ENCODE assay signal across 7 mouse cellular contexts in genomic region chr7:46033870-46034337, GRCm38 (mm10). TPM values are rescaled to one million over a fixed set of nuclear protein-coding genes. Genes with fewer than 3 reads are reported as not detected.
DNase-seq lines count a peak whose midpoint lies in the region; ATAC-seq and TF ChIP-seq lines count a peak whose summit lies in the region.

No protein-coding gene starts in this region.

- no peak for DNase-seq in lung, embryonic 14.5 days
- DNase-seq in lung, postnatal 14 days = no peak
- no peak for DNase-seq in limb, embryonic 10.5 days (ENCODE audit: low spot score)
- DNase-seq in left cerebral cortex, postnatal 4 days = no peak
- no peak for DNase-seq in frontal cortex, postnatal 14 days (ENCODE audit: low spot score in 2 of 2)

- peak overlapping the region; percentile 84 for H3K9ac ChIP-seq in lung, embryonic 14.5 days

- no peak for TF ChIP-seq POLR2A in embryonic fibroblast, embryonic 13.5 days (IDR thresholded peaks at IDR 0.05; ENCODE audit: low read depth, low read length)
- no peak; the same call in 1 of the 2 replicates for TF ChIP-seq POLR2A in olfactory bulb, adult 2 months (IDR thresholded peaks at IDR 0.05; ENCODE audit: insufficient read depth, low read depth, low read length)

- TF ChIP-seq CTCF in lung, embryonic 14.5 days (IDR thresholded peaks at IDR 0.05; ENCODE audit: low read depth) = no peak
- TF ChIP-seq CTCF in embryonic fibroblast, embryonic 13.5 days (IDR thresholded peaks at IDR 0.05; ENCODE audit: borderline replicate concordance, insufficient read depth, low read length) = no peak
- no peak for TF ChIP-seq CTCF in olfactory bulb, adult 2 months (IDR thresholded peaks at IDR 0.05; ENCODE audit: insufficient read depth, low read depth, low read length)

- peaks cover 16% of the 10 kb centered on the region; the same call in 1 of the 2 replicates for H3K36me3 ChIP-seq in lung, embryonic 14.5 days (ENCODE audit: insufficient read depth)
- peaks cover 16% of the 10 kb centered on the region for H3K36me3 ChIP-seq in limb, embryonic 10.5 days

- peak overlapping the region; percentile 96 for H3K4me3 ChIP-seq in lung, embryonic 14.5 days (ENCODE audit: low read depth, low read length)
- H3K4me3 ChIP-seq in embryonic fibroblast, embryonic 13.5 days (ENCODE audit: insufficient read depth, low read length) = peak overlapping the region; percentile 98
- peak overlapping the region; percentile 92 for H3K4me3 ChIP-seq in limb, embryonic 10.5 days
- H3K4me3 ChIP-seq in olfactory bulb, adult 2 months (ENCODE audit: insufficient read depth, low read depth, low read length) = peak overlapping the region; percentile 86

- WGBS in lung, embryonic 14.5 days = under 1% methylated on average over 35 of the region's 35 CpGs
- under 1% methylated on average over 35 of the region's 35 CpGs for WGBS in limb, embryonic 10.5 days
- under 1% methylated on average over 35 of the region's 35 CpGs for WGBS in olfactory bulb, adult 2 months

- intact Hi-C loops in left cerebral cortex, postnatal 4 days (cut with DNase I) = no loop called here

- no peaks in the 10 kb centered on the region for H3K27me3 ChIP-seq in lung, embryonic 14.5 days (ENCODE audit: insufficient read depth, low read length)
- H3K27me3 ChIP-seq in limb, embryonic 10.5 days (ENCODE audit: low read depth, poor library complexity, severe bottlenecking) = peaks cover 10% of the 10 kb centered on the region; the same call in 1 of the 2 replicates

- ATAC-seq in lung, embryonic 14.5 days (ENCODE audit: insufficient read depth) = peak; percentile 47

- peak overlapping the region; percentile 86 for H3K4me2 ChIP-seq in lung, embryonic 14.5 days

- H3K4me1 ChIP-seq in lung, embryonic 14.5 days (ENCODE audit: insufficient read depth) = peaks cover 10% of the 10 kb centered on the region
- no peaks in the 10 kb centered on the region; the same call in 1 of the 2 replicates for H3K4me1 ChIP-seq in embryonic fibroblast, embryonic 13.5 days (ENCODE audit: control insufficient read depth, insufficient read depth, low read length)
- peaks cover 28% of the 10 kb centered on the region for H3K4me1 ChIP-seq in limb, embryonic 10.5 days
- peaks cover 6% of the 10 kb centered on the region for H3K4me1 ChIP-seq in olfactory bulb, adult 2 months (ENCODE audit: control insufficient read depth, insufficient read depth, low read length)

- no peaks in the 10 kb centered on the region for H3K9me3 ChIP-seq in lung, embryonic 14.5 days (ENCODE audit: low read depth, low read length)
- no peaks in the 10 kb centered on the region for H3K9me3 ChIP-seq in limb, embryonic 10.5 days (replicated peaks)

- no peak overlapping the region for H3K27ac ChIP-seq in lung, embryonic 14.5 days (ENCODE audit: low read depth)
- H3K27ac ChIP-seq in embryonic fibroblast, embryonic 13.5 days (ENCODE audit: insufficient read depth, low read length) = no peak overlapping the region
- H3K27ac ChIP-seq in limb, embryonic 10.5 days = peak overlapping the region; percentile 86
- H3K27ac ChIP-seq in olfactory bulb, adult 2 months (ENCODE audit: insufficient read depth, low read depth, low read length) = no peak overlapping the region

RNA-seq across cellular contexts. Expression of gene Nomo1, which starts 0.4 kb away (rescaled TPM):
- 26.1 and 26.4 TPM in 2 replicates for polyA plus RNA-seq in lung, embryonic 14.5 days (2014; fragmentation: Nextera tagmentation; extraction: Ambion mirVana)
- polyA plus RNA-seq in embryonic fibroblast, embryonic 13.5 days (2011; ENCODE audit: insufficient read length, low read depth, missing spikeins) = 52.2 and 80.0 TPM in 2 replicates
- polyA plus RNA-seq in limb, embryonic 10.5 days (2016; fragmentation: Nextera tagmentation; extraction: Ambion mirVana) = 27.0 and 29.6 TPM in 2 replicates
- polyA plus RNA-seq in olfactory bulb, adult 2 months (2012; ENCODE audit: insufficient read depth, insufficient read length, low replicate concordance, missing spikeins) = 117 TPM in 1 of 2 replicates, not detected in the other
- total RNA-seq in left cerebral cortex, postnatal 4 days (2021) = 10 to 100 TPM; 83.3 to 92.5 TPM

RNA-seq across cellular contexts. Expression of gene Abcc6, which starts 3.8 kb away (rescaled TPM):
- 0.31 and 0.78 TPM in 2 replicates for polyA plus RNA-seq in lung, embryonic 14.5 days (2014; fragmentation: Nextera tagmentation; extraction: Ambion mirVana)
- 0.14 TPM in 1 of 2 replicates, not detected in the other for polyA plus RNA-seq in embryonic fibroblast, embryonic 13.5 days (2011; ENCODE audit: insufficient read length, low read depth, missing spikeins)
- polyA plus RNA-seq in limb, embryonic 10.5 days (2016; fragmentation: Nextera tagmentation; extraction: Ambion mirVana) = 0.10 and 0.20 TPM in 2 replicates
- not detected in 2 replicates for polyA plus RNA-seq in olfactory bulb, adult 2 months (2012; ENCODE audit: insufficient read depth, insufficient read length, low replicate concordance, missing spikeins)
- total RNA-seq in left cerebral cortex, postnatal 4 days (2021) = 1 to 10 TPM; 2.1 to 3.0 TPM
